In genomic region chr7:141469352-141469751, GRCm38 (mm10) we compare ENCODE assay signal across 8 mouse cellular contexts. TPM values are rescaled to one million over a fixed set of nuclear protein-coding genes. Genes with fewer than 3 reads are reported as not detected.
DNase-seq lines count a peak whose midpoint lies in the region; ATAC-seq and TF ChIP-seq lines count a peak whose summit lies in the region.

No protein-coding gene starts in this region.

- TF ChIP-seq EP300 in CH12.LX (IDR thresholded peaks at IDR 0.05; ENCODE audit: low read length): no peak
- no peak for TF ChIP-seq EP300 in liver, embryonic 14.5 days (IDR thresholded peaks at IDR 0.05; ENCODE audit: low read depth)

- no peak for TF ChIP-seq POLR2A in CH12.LX (IDR thresholded peaks at IDR 0.05; ENCODE audit: low read depth, low read length)
- TF ChIP-seq POLR2A in cerebellum, adult 2 months (IDR thresholded peaks at IDR 0.05; ENCODE audit: borderline replicate concordance, insufficient read depth, low read length): no peak

- H3K4me1 ChIP-seq in CH12.LX (ENCODE audit: control insufficient read depth in 1 of 2, insufficient read depth in 2 of 2): peaks cover 29 to 55% of the 10 kb centered on the region in 2 experiments
- peaks cover 51% of the 10 kb centered on the region for H3K4me1 ChIP-seq in heart, embryonic 16.5 days (ENCODE audit: control insufficient read depth, insufficient read depth, low read length)
- peaks cover 25 to 34% of the 10 kb centered on the region in 2 experiments for H3K4me1 ChIP-seq in liver, embryonic 14.5 days (replicated peaks; ENCODE audit: control insufficient read depth in 2 of 2, insufficient read depth in 2 of 2, low read length in 1 of 2)
- peaks cover 20% of the 10 kb centered on the region for H3K4me1 ChIP-seq in cerebellum, adult 2 months (ENCODE audit: control insufficient read depth, insufficient read depth, low read length)

- peak overlapping the region; percentile 97; the same call in 1 of the 2 replicates for H3K4me2 ChIP-seq in CH12.LX (ENCODE audit: insufficient read depth, low read depth, poor library complexity, severe bottlenecking)
- peak overlapping the region; percentile 80 for H3K4me2 ChIP-seq in heart, embryonic 16.5 days (ENCODE audit: low read depth, low read length)
- H3K4me2 ChIP-seq in liver, embryonic 14.5 days (ENCODE audit: low read depth): peak overlapping the region; percentile 79; the same call in 1 of the 2 replicates

- peak overlapping the region; percentile 94 for H3K27ac ChIP-seq in gastrocnemius, adult 2 months
- H3K27ac ChIP-seq in CH12.LX (ENCODE audit: insufficient read depth, low read depth): peak overlapping the region; percentile 48; the same call in 1 of the 2 replicates
- H3K27ac ChIP-seq in heart, embryonic 16.5 days (ENCODE audit: low read length): peak overlapping the region; percentile 94
- H3K27ac ChIP-seq in liver, embryonic 14.5 days: 0 out of 2 replicates have a peak overlapping the region, but pooled peaks have one; percentile 18
- H3K27ac ChIP-seq in cerebellum, adult 2 months (ENCODE audit: insufficient read depth, low read length): no peak overlapping the region

- intact Hi-C loops in gastrocnemius, adult 2 months (cut with DNase I): no loop called here

- no peak for ATAC-seq in heart, embryonic 16.5 days (replicated peaks; ENCODE audit: extremely low read depth, insufficient read depth, low FRiP score)
- no peak for ATAC-seq in liver, embryonic 14.5 days (ENCODE audit: insufficient read depth)

- DNase-seq in gastrocnemius, adult 2 months: peak; percentile 27
- no peak for DNase-seq in gastrocnemius, adult 18-20 months (ENCODE audit: low spot score)
- DNase-seq in CH12.LX (ENCODE audit: extremely low read depth): no peak
- DNase-seq in liver, embryonic 14.5 days (ENCODE audit: low read depth in 3 of 3, low spot score in 3 of 3): no peak
- no peak for DNase-seq in urinary bladder, postnatal 25 days (ENCODE audit: low spot score)
- no peak for DNase-seq in urinary bladder, adult 2 months (ENCODE audit: low spot score)
- no peak for DNase-seq in cerebellum, adult 2 months

- peak overlapping the region; percentile 62 for H3K9ac ChIP-seq in CH12.LX (ENCODE audit: insufficient read depth, low read depth)
- H3K9ac ChIP-seq in heart, embryonic 16.5 days (ENCODE audit: low read length): peak overlapping the region; percentile 88
- H3K9ac ChIP-seq in liver, embryonic 14.5 days (replicated peaks): no peak overlapping the region

- H3K36me3 ChIP-seq in CH12.LX (replicated peaks in 1 of 2; ENCODE audit: control insufficient read depth in 1 of 2, insufficient read depth in 1 of 2, low read length in 1 of 2): peaks cover 27 to 46% of the 10 kb centered on the region in 2 experiments
- H3K36me3 ChIP-seq in heart, embryonic 16.5 days (ENCODE audit: control insufficient read depth, insufficient read depth): peaks cover 27% of the 10 kb centered on the region
- peaks cover 9% of the 10 kb centered on the region for H3K36me3 ChIP-seq in liver, embryonic 14.5 days (replicated peaks; ENCODE audit: control insufficient read depth, insufficient read depth, low read depth)

- in situ Hi-C loops in CH12.LX (cut with MboI; ENCODE audit: low pct_ligation_motif_present, low pct_unique_long_range_greater_than_20kb, low sequenced_read_pairs): no loop called here

- no peak for TF ChIP-seq CTCF in gastrocnemius, adult 2 months (IDR thresholded peaks at IDR 0.05)
- TF ChIP-seq CTCF in CH12.LX (conservative IDR thresholded peaks at IDR 0.05 in 1 of 2, IDR thresholded peaks at IDR 0.05 in 1 of 2; ENCODE audit: low read depth in 2 of 2, low read length in 2 of 2): no peak
- no peak for TF ChIP-seq CTCF in liver, embryonic 14.5 days (IDR thresholded peaks at IDR 0.05; ENCODE audit: low read depth)
- no peak for TF ChIP-seq CTCF in cerebellum, adult 2 months (IDR thresholded peaks at IDR 0.05; ENCODE audit: borderline replicate concordance, insufficient read depth, low read depth, low read length)

- dilution Hi-C loops in CH12.LX (cut with MboI; ENCODE audit: extremely low pct_ligation_motif_present, extremely low pct_unique_long_range_greater_than_20kb, low sequenced_read_pairs): no loop called here

- peaks cover 17% of the 10 kb centered on the region for H3K79me2 ChIP-seq in CH12.LX (replicated peaks; ENCODE audit: control insufficient read depth, extremely low read depth, insufficient read depth, poor library complexity, severe bottlenecking)

- peak overlapping the region; percentile 87 for H3K4me3 ChIP-seq in gastrocnemius, adult 2 months
- H3K4me3 ChIP-seq in CH12.LX (replicated peaks in 1 of 3; ENCODE audit: low read depth in 2 of 3, low read length in 2 of 3, poor library complexity in 1 of 3): peak overlapping the region in 1 of 3 experiments; percentile 79
- H3K4me3 ChIP-seq in heart, embryonic 16.5 days (ENCODE audit: low read length): peak overlapping the region; percentile 79
- H3K4me3 ChIP-seq in liver, embryonic 14.5 days (ENCODE audit: insufficient read depth in 1 of 2, low read depth in 2 of 2, low read length in 2 of 2): no peak overlapping the region
- H3K4me3 ChIP-seq in cerebellum, adult 2 months (replicated peaks; ENCODE audit: insufficient read depth, low read depth, low read length): no peak overlapping the region

- TF ChIP-seq RAD21 in CH12.LX (IDR thresholded peaks at IDR 0.05; ENCODE audit: low read depth, low read length): no peak

- H3K27me3 ChIP-seq in CH12.LX (replicated peaks): no peaks in the 10 kb centered on the region
- H3K27me3 ChIP-seq in heart, embryonic 16.5 days (ENCODE audit: control insufficient read depth, insufficient read depth, low read length): peaks cover 4% of the 10 kb centered on the region
- peaks cover 20% of the 10 kb centered on the region for H3K27me3 ChIP-seq in liver, embryonic 14.5 days (ENCODE audit: control insufficient read depth, insufficient read depth, low read length)
- no peaks in the 10 kb centered on the region for H3K27me3 ChIP-seq in cerebellum, adult 2 months (ENCODE audit: control insufficient read depth, insufficient read depth, low read length)

- WGBS in heart, embryonic 16.5 days: 79% methylated on average over 6 of the region's 6 CpGs
- 79% methylated on average over 6 of the region's 6 CpGs for WGBS in liver, embryonic 14.5 days (ENCODE audit: insufficient replicate concordance)
- 59% methylated on average over 6 of the region's 6 CpGs for WGBS in cerebellum, adult 2 months

- H3K9me3 ChIP-seq in CH12.LX (replicated peaks; ENCODE audit: low read length): no peaks in the 10 kb centered on the region
- no peaks in the 10 kb centered on the region for H3K9me3 ChIP-seq in heart, embryonic 16.5 days (replicated peaks; ENCODE audit: control insufficient read depth, low read length)
- no peaks in the 10 kb centered on the region for H3K9me3 ChIP-seq in liver, embryonic 14.5 days (ENCODE audit: control insufficient read depth, low read length)

RNA-seq across cellular contexts. Expression of gene Cd151, which starts 2.2 kb away (rescaled TPM):
- 10 to 100 TPM; 83.2 to 90.2 TPM for total RNA-seq in gastrocnemius, adult 2 months (2021)
- total RNA-seq in gastrocnemius, adult 18-20 months (2021): 10 to 100 TPM; 82.6 to 90.7 TPM
- 14.9 and 15.0 TPM in 2 replicates for total RNA-seq in CH12.LX (2012; rRNA removed)
- 10.1 and 10.6 TPM in 2 replicates for total RNA-seq in CH12.LX (2014; rRNA removed)
- 13.5 and 21.1 TPM in 2 replicates for polyA plus RNA-seq in CH12.LX (2012; ENCODE audit: insufficient read length, low read depth)
- 42.2 and 44.0 TPM in 2 replicates for polyA plus RNA-seq in heart, embryonic 16.5 days (2015; fragmentation: Nextera tagmentation; extraction: Ambion mirVana)
- polyA plus RNA-seq in liver, embryonic 14.5 days (2012; rRNA removed): 20.0 and 22.0 TPM in 2 replicates
- 12.8 and 13.8 TPM in 2 replicates for polyA plus RNA-seq in liver, embryonic 14.5 days (2014; fragmentation: Nextera tagmentation; extraction: Ambion mirVana)
- polyA plus RNA-seq in urinary bladder, adult 2 months (2012; rRNA removed): 280 and 288 TPM in 2 replicates
- 68.7 and 73.9 TPM in 2 replicates for polyA plus RNA-seq in cerebellum, adult 2 months (2012; rRNA removed)

RNA-seq across cellular contexts. Expression of gene Polr2l, which starts 5.6 kb away (rescaled TPM):
- total RNA-seq in gastrocnemius, adult 2 months (2021): 10 to 100 TPM; 55.5 to 58.8 TPM
- 10 to 100 TPM; 62.0 to 64.3 TPM for total RNA-seq in gastrocnemius, adult 18-20 months (2021)
- total RNA-seq in CH12.LX (2012; rRNA removed) (82.3 and 109 TPM in 2 replicates), CH12.LX (2014; rRNA removed) (35.7 and 37.1 TPM in 2 replicates)
- 57.5 and 64.8 TPM in 2 replicates for polyA plus RNA-seq in CH12.LX (2012; ENCODE audit: insufficient read length, low read depth)
- polyA plus RNA-seq in heart, embryonic 16.5 days (2015; fragmentation: Nextera tagmentation; extraction: Ambion mirVana): 56.7 and 61.5 TPM in 2 replicates
- 10.9 and 24.6 TPM in 2 replicates for polyA plus RNA-seq in liver, embryonic 14.5 days (2012; rRNA removed)
- 52.4 and 54.7 TPM in 2 replicates for polyA plus RNA-seq in liver, embryonic 14.5 days (2014; fragmentation: Nextera tagmentation; extraction: Ambion mirVana)
- polyA plus RNA-seq in urinary bladder, adult 2 months (2012; rRNA removed): 41.8 and 48.1 TPM in 2 replicates
- 58.9 and 62.3 TPM in 2 replicates for polyA plus RNA-seq in cerebellum, adult 2 months (2012; rRNA removed)

RNA-seq across cellular contexts. Expression of gene Tspan4, which starts 5.7 kb away (rescaled TPM):
- total RNA-seq in gastrocnemius, adult 2 months (2021): 1 to 10 TPM; 7.6 to 8.2 TPM
- total RNA-seq in gastrocnemius, adult 18-20 months (2021): 1 to 10 TPM; 6.6 to 7.1 TPM
- total RNA-seq in CH12.LX (2012; rRNA removed) (28.9 and 30.0 TPM in 2 replicates), CH12.LX (2014; rRNA removed) (23.8 and 28.4 TPM in 2 replicates)
- 20.3 and 21.2 TPM in 2 replicates for polyA plus RNA-seq in CH12.LX (2012; ENCODE audit: insufficient read length, low read depth)
- 61.0 and 61.5 TPM in 2 replicates for polyA plus RNA-seq in heart, embryonic 16.5 days (2015; fragmentation: Nextera tagmentation; extraction: Ambion mirVana)
- 32.1 and 37.4 TPM in 2 replicates for polyA plus RNA-seq in liver, embryonic 14.5 days (2012; rRNA removed)
- 42.1 and 43.0 TPM in 2 replicates for polyA plus RNA-seq in liver, embryonic 14.5 days (2014; fragmentation: Nextera tagmentation; extraction: Ambion mirVana)
- polyA plus RNA-seq in urinary bladder, adult 2 months (2012; rRNA removed): 161 and 196 TPM in 2 replicates
- polyA plus RNA-seq in cerebellum, adult 2 months (2012; rRNA removed): 140 and 162 TPM in 2 replicates

RNA-seq across cellular contexts. Expression of gene Cracr2b, which starts 8.5 kb away (rescaled TPM):
- total RNA-seq in gastrocnemius, adult 2 months (2021): 1 to 10 TPM; 6.1 to 6.3 TPM
- total RNA-seq in gastrocnemius, adult 18-20 months (2021): 1 to 10 TPM; 7.2 to 8.9 TPM
- total RNA-seq in CH12.LX (2012; rRNA removed) (not detected in 2 replicates), CH12.LX (2014; rRNA removed) (not detected in 2 replicates)
- not detected in 2 replicates for polyA plus RNA-seq in CH12.LX (2012; ENCODE audit: insufficient read length, low read depth)
- polyA plus RNA-seq in heart, embryonic 16.5 days (2015; fragmentation: Nextera tagmentation; extraction: Ambion mirVana): 24.2 and 26.1 TPM in 2 replicates
- 1.3 and 2.6 TPM in 2 replicates for polyA plus RNA-seq in liver, embryonic 14.5 days (2012; rRNA removed)
- polyA plus RNA-seq in liver, embryonic 14.5 days (2014; fragmentation: Nextera tagmentation; extraction: Ambion mirVana): 0.89 and 1.9 TPM in 2 replicates
- polyA plus RNA-seq in urinary bladder, adult 2 months (2012; rRNA removed): 24.0 and 25.8 TPM in 2 replicates
- polyA plus RNA-seq in cerebellum, adult 2 months (2012; rRNA removed): 8.3 and 10.1 TPM in 2 replicates

RNA-seq across cellular contexts. Expression of gene Pnpla2, which starts 14.4 kb away (rescaled TPM):
- total RNA-seq in gastrocnemius, adult 2 months (2021): 100 to 1,000 TPM; 345 to 348 TPM
- total RNA-seq in gastrocnemius, adult 18-20 months (2021): 100 to 1,000 TPM; 288 to 309 TPM
- total RNA-seq in CH12.LX (2012; rRNA removed): 8.9 and 11.7 TPM in 2 replicates
- 1.5 and 2.8 TPM in 2 replicates for total RNA-seq in CH12.LX (2014; rRNA removed)
- 25.3 and 29.6 TPM in 2 replicates for polyA plus RNA-seq in CH12.LX (2012; ENCODE audit: insufficient read length, low read depth)
- polyA plus RNA-seq in heart, embryonic 16.5 days (2015; fragmentation: Nextera tagmentation; extraction: Ambion mirVana): 73.1 and 78.0 TPM in 2 replicates
- 6.7 TPM in 2 replicates for polyA plus RNA-seq in liver, embryonic 14.5 days (2012; rRNA removed)
- polyA plus RNA-seq in liver, embryonic 14.5 days (2014; fragmentation: Nextera tagmentation; extraction: Ambion mirVana): 9.0 and 9.4 TPM in 2 replicates
- 108 and 133 TPM in 2 replicates for polyA plus RNA-seq in urinary bladder, adult 2 months (2012; rRNA removed)
- 46.8 and 51.3 TPM in 2 replicates for polyA plus RNA-seq in cerebellum, adult 2 months (2012; rRNA removed)

Comparison
In these comparisons a context has a peak if more than half of its experiments do, and no peak if none do; other contexts are left out.
1. H3K4me3 ChIP-seq: peak in gastrocnemius, adult 2 months (single experiment) and heart, embryonic 16.5 days (single experiment); none in liver, embryonic 14.5 days (0 of 2) and cerebellum, adult 2 months (single experiment).
2. Peak in every context shown above with its lines, with median percentiles within 50 percentile points of each other: H3K4me2 ChIP-seq.